Mouse (Mus musculus) ovary, postnatal 14 days (tissue): ENCODE measurements at regions not wholly inside any gene's neighbourhood (a gene's known extent, or its start where the extent isn't known, plus 50 kb on each side); places are given as distances from the start of the nearest gene placed in this dataset.

Experiments used
- DNase-seq: peaks from one replicate; pipeline ENCODE4 v3.0.0; 2022; ENCODE audit warnings: low spot score

GRCm38 (mm10) chr3:41476516-41476915, 79.0 kb upstream of the Jade1 start:
- no peak for DNase-seq

DNA sequence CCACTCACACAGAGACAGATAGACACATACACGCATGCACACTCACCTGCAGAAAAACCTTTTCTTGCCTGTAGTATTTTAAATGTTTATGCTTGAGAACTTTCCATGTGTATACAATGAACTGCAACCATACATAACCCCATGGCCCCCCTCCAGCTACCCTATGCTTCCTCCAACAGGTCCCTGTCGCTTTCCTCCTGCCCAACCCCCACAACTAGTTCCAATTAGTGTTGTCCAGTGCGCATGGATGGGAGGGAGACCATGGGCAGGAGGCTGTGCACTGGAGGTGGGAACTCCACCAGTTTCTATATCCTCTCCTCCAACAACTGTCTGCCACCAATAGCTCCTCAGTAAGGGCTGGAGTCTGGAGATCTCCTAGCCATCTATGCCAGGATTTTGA, 82.9 kb upstream of the Jade1 start:
- no peak for DNase-seq

- DNase-seq, result no peak
Observed at GRCm38 (mm10) chr3:41469106-41469505, 86.4 kb upstream of the Jade1 start.

GRCm38 (mm10) chr3:41467857-41468256, 87.7 kb upstream of the Jade1 start:
- DNase-seq, result no peak

GRCm38 (mm10) chr3:41465893-41466292, 89.6 kb upstream of the Jade1 start:
- DNase-seq, result no peak

DNA sequence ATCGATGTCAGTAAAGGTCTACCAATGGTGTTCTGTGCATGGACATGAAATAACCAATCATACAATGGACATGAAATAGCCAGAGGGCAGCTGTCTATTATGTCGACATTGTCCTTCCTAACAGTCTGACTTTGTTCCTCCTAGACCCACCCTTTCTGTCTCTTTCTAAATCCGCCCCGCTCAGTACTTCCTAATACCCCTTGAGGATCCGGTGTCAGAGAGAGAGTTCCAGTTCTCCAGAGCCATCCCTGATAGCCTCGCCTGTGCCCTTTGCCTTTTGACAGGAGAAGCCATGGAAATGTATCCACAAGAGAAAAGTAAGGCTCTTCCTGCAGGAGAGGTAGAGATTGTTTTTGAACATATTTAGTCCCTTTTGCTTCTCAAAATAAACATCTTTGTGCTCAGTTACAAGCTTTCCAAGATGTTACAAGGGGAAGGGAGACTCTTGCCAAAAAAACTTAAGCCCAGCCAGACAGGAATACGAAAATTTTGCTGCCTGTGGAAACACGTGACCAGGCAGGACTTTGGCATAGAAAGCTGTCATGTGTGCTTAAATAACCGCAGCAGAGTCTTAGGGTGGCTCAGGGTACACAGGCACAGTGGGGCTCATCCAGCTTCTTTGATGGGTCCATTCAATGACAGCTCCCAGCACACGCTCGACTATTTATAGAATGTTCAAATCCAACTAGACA, 92.4 kb upstream of the Jade1 start:
- no peak for DNase-seq

DNA sequence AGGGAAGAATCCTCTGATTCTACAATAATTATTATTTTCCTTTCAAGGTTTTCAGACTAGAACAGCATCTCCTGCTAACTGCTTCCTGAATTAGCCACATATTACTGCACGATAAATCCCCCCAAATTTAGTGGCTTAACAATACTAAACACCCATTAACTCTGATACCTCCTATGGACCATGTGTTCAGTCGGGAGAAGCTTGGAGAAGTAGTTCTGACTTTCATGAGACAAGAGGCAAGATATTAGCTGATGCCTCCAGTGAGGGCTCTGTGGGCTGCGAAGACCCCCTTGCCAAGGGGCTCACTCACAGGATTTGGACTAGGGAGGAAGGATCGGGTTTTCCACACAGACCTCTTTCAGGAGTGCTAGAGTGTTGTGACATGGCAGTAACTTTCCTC, 95.4 kb upstream of the Jade1 start:
- no peak for DNase-seq

- no peak for DNase-seq
Observed at GRCm38 (mm10) chr3:41458156-41458555, 97.4 kb upstream of the Jade1 start.

DNA sequence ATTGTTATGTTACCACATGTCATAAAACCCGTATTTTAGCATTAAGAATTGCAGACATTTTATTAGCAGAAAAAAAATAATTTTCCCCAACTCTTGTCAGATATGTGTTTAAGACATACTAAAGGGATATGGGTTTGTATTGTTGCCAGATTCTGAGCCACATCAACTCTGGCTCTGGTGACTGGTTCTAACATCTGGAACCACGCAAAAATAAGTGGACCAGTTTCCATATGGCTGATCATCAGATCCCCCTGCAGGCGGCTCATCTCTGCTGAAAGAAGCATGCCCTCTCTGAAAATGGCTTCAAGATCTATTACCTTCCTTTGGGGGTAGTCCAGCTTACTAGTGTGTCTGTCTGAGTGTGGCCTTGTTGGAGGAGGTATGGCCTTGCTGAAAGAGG, 102.0 kb upstream of the Jade1 start:
- no peak for DNase-seq

- DNase-seq, result no peak
Observed at GRCm38 (mm10) chr3:41452716-41453090, 102.8 kb upstream of the Jade1 start.

DNA sequence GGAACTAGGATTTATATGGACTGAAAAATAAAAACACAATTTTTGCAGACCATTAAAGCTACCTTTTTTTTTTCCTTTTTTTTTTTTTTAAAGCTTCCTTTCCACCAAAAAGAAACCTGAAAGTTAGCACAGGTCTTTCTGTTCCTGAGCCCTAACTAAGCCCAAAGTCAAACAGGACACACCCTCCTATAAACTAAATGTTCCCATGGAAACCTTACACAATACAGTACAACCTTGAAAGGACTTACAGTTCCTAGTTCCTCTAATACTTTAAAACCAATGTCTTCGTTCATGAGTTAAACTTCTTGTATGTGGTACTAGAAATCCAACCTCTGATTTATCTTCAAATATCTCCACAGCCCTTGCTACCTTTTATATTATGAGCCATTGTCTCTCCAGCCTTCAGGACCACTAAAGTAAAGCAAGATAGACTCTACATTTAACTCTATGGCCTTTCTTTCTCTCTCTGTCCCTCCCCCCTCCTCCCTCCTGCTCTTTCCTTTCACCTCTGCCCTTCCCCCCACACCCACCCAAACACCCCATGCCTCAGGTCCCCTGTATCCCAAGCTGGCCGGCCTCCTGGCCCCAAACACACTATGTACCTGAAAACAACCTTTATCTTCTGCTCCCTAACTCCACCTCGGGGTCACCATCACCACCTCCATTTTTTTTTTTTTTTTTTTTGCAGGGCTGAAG, 103.4 kb upstream of the Jade1 start:
- DNase-seq, result no peak

DNA sequence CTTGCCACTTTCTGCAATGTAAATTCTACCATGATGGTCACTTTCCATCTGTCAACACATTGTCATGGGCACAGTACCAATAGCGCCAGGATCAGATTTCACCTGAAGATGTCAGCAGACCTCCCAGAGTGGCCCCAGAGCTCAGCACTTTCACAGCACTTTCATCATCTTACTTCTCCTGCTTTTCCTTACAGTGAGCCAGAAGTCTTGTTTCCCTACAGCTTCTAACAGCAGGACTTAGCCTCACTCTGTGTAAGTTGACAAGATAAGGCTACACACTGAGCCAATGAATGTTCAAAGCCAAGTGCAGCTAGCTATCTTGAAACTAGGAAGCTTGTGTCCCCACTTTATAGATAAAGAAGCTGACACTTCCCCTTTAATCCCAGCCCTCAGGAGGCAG, 104.8 kb upstream of the Jade1 start:
- no peak for DNase-seq

DNA sequence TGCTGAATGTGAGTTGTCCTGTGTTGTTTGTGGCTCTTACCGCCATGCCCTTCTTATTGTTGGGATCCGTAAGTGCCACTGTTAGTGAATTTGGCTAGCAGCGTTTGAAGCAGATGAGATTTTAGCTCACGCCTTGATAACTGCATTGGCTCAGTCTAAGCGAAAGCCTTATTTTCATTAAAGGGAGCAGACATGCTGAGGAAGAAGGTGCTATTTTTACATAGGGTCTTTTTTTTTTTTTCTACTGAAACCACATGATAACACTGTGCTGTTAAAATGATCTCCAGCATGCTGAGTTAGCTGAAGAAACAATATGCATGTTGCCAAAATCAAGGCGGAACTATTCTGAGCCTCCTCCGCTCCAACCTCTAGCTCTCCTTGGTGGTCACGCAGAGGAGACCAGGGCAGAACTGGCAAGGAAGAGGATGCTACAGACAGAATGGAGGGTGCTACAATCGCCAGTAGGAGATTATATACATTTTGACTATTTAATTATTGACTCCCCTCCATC, 111.2 kb upstream of the Jade1 start:
- DNase-seq, result no peak

- no peak for DNase-seq
Observed at GRCm38 (mm10) chr3:41436238-41436637, 119.3 kb upstream of the Jade1 start.

- DNase-seq, result no peak
Observed at GRCm38 (mm10) chr3:41433106-41433505, 122.4 kb upstream of the Jade1 start.

DNA sequence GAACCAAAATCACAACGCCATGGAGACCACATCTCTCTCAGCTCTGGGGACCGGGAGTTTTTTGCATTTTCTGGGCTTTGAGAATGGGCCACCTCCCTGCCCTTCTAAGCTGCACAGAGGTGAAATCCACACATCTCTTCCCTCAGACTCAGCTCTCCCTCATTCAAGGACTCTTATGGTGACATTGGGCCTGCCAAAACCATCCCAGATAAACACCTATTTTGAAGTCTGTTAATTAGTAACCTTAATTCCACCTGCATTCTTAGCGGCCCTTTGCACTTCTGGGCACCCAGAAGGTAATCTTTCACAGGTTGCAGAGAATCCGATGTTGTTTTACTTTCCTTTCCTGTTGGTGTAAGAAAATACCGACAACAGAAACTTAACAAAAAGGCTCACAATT, 123.2 kb upstream of the Jade1 start:
- no peak for DNase-seq

GRCm38 (mm10) chr3:41430191-41430590, 125.3 kb upstream of the Jade1 start:
- no peak for DNase-seq

DNA sequence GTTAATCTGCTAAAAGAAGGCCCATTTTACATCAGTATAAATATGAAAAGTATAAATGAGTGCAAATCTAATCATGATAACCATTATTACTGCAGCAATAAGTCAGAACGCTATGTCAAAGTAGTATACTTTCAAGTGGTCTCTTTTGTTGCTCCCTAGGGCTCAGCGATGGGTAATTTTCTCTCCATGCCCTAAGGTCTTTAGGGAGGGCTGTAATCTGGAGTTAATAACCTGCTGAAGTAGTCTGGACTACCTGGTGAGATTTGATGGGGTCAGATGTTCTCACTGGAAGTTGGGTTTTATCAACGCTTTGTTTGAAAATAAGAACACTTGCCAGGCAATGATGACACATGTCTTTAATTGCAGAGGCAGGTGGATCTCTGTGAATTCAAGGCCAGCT, 128.6 kb upstream of the Jade1 start:
- DNase-seq, result no peak

DNA sequence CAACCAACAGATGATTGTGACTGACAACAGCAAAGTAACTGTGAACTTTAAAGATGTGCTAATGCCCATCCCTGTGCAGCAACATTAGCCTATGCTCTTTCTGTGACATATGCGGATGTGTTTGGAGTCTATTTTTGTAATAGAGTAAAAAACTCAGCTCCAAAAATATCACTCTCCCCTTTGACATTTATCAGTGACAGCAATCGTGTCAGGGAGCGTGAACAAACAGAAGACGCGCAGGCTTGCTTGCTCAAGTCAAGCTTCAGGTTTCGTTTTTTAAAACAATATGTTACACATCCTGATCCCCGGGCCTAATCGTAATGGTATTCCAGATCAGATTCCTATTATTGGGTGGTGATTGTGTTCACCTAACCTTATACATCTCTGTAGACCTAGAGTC, 129.7 kb upstream of the Jade1 start:
- DNase-seq, result no peak

GRCm38 (mm10) chr3:41424142-41424939, 131.2 kb upstream of the Jade1 start:
- no peak for DNase-seq

GRCm38 (mm10) chr3:41423630-41424029, 131.9 kb upstream of the Jade1 start:
- DNase-seq, result no peak

DNA sequence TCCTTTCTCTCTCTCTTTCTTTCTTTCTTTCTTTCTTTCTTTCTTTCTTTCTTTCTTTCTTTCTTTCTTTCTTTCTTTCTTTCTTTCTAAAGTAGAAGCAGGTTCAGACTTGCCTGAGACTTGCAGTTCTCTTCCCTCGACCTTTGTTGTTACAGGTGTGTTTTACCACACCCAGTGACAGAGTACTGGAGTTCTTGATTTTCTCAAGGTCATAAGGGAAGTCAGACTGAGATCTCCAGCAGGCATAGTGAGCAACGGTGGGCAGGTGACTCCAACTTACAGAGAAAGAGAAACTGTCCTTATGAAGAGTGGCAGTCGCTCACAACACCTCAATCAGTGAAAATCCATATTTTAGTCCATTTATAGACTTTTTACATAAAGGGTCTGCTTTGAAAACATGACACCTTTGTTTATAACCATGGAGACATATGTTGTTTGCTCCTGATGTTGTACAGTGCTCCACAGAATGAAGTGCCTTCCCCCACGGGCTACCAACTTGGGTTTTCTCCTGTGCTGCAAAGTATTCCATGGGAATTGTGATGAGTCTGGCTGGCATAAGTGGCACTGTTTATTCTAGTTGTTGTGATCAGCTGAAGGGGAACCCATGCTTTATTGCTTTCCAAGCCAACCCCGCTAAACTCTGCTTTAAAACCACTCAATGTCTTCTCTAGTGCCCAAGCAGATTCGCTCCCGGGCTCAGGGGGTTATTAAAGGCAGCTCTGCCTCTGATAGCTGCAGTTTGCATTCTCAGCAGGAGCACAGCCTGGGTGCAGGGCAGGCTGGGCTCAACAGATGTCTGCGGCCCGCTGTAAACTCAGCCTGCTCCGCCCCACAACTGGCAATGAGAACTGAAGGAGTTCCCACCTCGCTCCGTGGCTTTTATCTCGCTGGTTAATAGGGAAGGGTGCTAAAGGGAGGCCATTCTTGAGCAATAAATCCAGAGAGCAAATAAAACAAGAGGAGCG, 132.6 kb upstream of the Jade1 start:
- DNase-seq, result no peak
